Mouse (Mus musculus) embryonic fibroblast, embryonic 13.5 days (primary cell): Measurements from ENCODE around the gene Mill2.

Experiments
- CTCF ChIP-seq: IDR thresholded peaks from 2 replicates; pipeline ENCODE4 v1.5.1; 2011; ENCODE audit warnings: mild to moderate bottlenecking, control low read depth, low read length, moderate library complexity, borderline replicate concordance; ENCODE audit not compliant: insufficient read depth
- POLR2A ChIP-seq: IDR thresholded peaks from 2 replicates; pipeline ENCODE4 v1.6.1; 2011; ENCODE audit warnings: low read depth, mild to moderate bottlenecking, control low read depth, low read length, moderate library complexity

GRCm38 (mm10) chr7:18878691-18879090 lies 38.9 kb downstream of the Mill2 start:
- TF ChIP-seq POLR2A (no peak), CTCF (no peak)
